Mouse (Mus musculus) embryonic facial prominence, embryonic 11.5 days (tissue): ENCODE data around the gene Tcta. TPM values are rescaled to one million over a fixed set of nuclear protein-coding genes. Genes with fewer than 3 reads are reported as not detected.
"Not testable (repeated sequence)": the region's sequence is repeated elsewhere in the genome, so short reads cannot be mapped to it uniquely, and the experiment has no call there.

Experiments
- ATAC-seq: fragments of 200-750 bp; cut with Nextera tagmentation; replicated peaks from 2 replicates; pipeline ENCODE4 v1.8.0; 2017; ENCODE audit warnings: low read depth; ENCODE audit not compliant: insufficient number of reproducible peaks, low FRiP score, low TSS enrichment
- DNase-seq: peaks from one replicate; pipeline ENCODE4 v3.0.0-alpha.2; 2015; ENCODE audit warnings: low spot score
- H3K27ac ChIP-seq: fragments of 300-500 bp; sonication (generic); replicated peaks from 2 replicates; pipeline ENCODE4 v1.5.1; 2014; ENCODE audit warnings: mild to moderate bottlenecking, low read depth, low read length, control low read depth
- H3K27me3 ChIP-seq: fragments of 300-500 bp; sonication (generic); 2 replicates; pipeline ENCODE4 v1.6.1; 2014; ENCODE audit warnings: mild to moderate bottlenecking, low read length, moderate library complexity, mixed read lengths; ENCODE audit not compliant: control insufficient read depth, insufficient read depth
- H3K36me3 ChIP-seq: fragments of 300-500 bp; sonication (generic); replicated peaks from 2 replicates; pipeline ENCODE4 v1.6.1; 2014; ENCODE audit warnings: low read depth, mild to moderate bottlenecking, low read length, moderate library complexity, mixed read lengths; ENCODE audit not compliant: control insufficient read depth, insufficient read depth
- H3K4me1 ChIP-seq: fragments of 300-500 bp; sonication (generic); 2 replicates; pipeline ENCODE4 v1.6.1; 2014; ENCODE audit warnings: low read length, mixed read lengths; ENCODE audit not compliant: control insufficient read depth, insufficient read depth
- H3K4me2 ChIP-seq: fragments of 300-500 bp; sonication (generic); 2 replicates; pipeline ENCODE4 v1.6.1; 2014; ENCODE audit warnings: low read depth, mild to moderate bottlenecking, control low read depth, low read length, moderate library complexity
- H3K4me3 ChIP-seq: fragments of 300-500 bp; sonication (generic); 2 replicates; pipeline ENCODE4 v1.5.1; 2014; ENCODE audit warnings: low read depth, low read length, control low read depth
- H3K9ac ChIP-seq: fragments of 300-500 bp; sonication (generic); replicated peaks from 2 replicates; pipeline ENCODE4 v1.6.1; 2014; ENCODE audit warnings: mild to moderate bottlenecking, control low read depth, low read length
- H3K9me3 ChIP-seq: fragments of 300-500 bp; sonication (generic); replicated peaks from 2 replicates; pipeline ENCODE4 v1.6.1; 2016; ENCODE audit warnings: mild to moderate bottlenecking, low read length, inconsistent platforms, mixed read lengths; ENCODE audit not compliant: control insufficient read depth
- WGBS: fragments of 180-500 bp; shearing (Covaris S2); extraction: QIAGEN DNeasy Blood & Tissue Kit; methylation state at CpG from one replicate; pipeline ENCODE4 v1.1.7; 2014; 5-methylcytosine and 5-hydroxymethylcytosine counted together
- polyA plus RNA-seq: library from polyadenylated mRNA; unstranded; fragments of >200 nt; fragmentation: Nextera tagmentation; extraction: Ambion mirVana; gene quantifications from 2 replicates; pipeline ENCODE4 v1.2.1, GENCODE M21; 2014

Tcta gene
- polyA plus RNA-seq, 1 experiment from 2014 or later: 20.6 TPM

DNA sequence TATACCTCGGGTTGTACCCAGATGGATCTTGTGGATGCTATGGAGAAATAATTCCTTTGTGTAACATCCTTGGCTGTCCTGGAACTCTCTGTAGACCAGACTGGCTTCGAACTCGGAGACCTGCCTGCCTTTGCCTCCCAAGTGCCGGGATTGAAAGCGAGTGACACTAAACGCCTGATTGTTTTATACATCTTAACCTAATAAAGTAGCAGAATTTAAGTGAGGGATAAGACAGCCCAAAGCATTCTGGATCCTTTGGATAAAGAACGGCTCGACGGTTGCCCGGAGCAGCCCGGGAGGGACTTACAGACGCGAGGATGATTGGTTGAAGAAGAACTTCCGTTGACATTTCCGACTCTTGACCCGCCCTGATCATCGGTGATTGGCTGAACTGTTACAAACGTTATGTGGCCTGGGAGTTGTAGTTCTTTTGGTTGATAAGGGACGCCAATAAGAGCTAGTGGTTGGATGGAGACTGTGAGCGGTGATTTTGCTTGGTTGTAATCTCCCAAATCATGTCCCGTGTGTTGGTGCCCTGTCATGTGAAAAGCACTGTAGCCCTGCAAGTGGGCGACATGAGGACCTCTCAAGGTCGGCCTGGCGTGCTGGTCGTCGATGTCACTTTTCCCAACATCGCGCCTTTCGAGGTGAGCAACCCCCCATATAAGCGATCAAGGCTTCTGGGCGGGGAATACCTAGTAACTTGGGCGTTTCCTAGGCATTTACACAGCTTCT is 15.8 kb downstream of the Tcta start, which contains the start of gene Nicn1:
Gene Nicn1, plus strand, starts transcription at position 414 of the 735 bp plus-strand sequence.
- Histone ChIP-seq H3K27ac (peak within 1 kb of the TSS; percentile 48; the same call in 1 of the 2 replicates), H3K36me3 (no peaks in the 10 kb centered on the region; the same call in 1 of the 2 replicates), H3K4me2 (peak within 1 kb of the TSS; percentile 50), H3K4me1 (no peaks in the 10 kb centered on the region; the same call in 1 of the 2 replicates), H3K27me3 (no peaks in the 10 kb centered on the region), H3K4me3 (peak within 1 kb of the TSS; percentile 51), H3K9me3 (no peaks in the 10 kb centered on the region), H3K9ac (peak within 1 kb of the TSS; percentile 70)
- DNase-seq (peak; percentile 97), ATAC-seq (peak; percentile 94)
- WGBS: under 1% methylated on average over 32 of the region's 32 CpGs

DNA sequence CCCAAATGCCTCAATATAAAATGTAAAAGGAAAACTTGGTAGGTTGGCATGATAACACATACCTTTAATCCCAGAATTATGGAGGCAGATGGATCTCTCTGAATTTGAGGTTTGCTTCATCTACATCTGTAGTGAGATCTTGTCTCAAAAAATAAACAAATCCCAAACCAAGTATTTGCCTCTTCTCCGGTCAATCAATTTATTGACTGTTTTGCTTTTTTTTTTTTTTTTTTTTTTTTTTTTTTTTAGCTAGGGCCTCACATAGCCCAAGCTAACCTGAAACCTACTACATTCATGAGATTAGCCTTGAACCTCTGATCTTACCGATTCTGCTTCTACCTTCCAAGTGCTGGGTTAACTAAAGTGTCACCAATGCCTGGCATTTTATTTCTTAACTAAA is 16.6 kb downstream of the Tcta start:
- Histone ChIP-seq H3K36me3 (no peaks in the 10 kb centered on the region), H3K27ac (no peak overlapping the region), H3K4me3 (no peak overlapping the region), H3K9me3 (no peaks in the 10 kb centered on the region), H3K27me3 (no peaks in the 10 kb centered on the region), H3K4me2 (peak overlapping the region; percentile 24), H3K9ac (peak overlapping the region; percentile 70; the same call in 1 of the 2 replicates), H3K4me1 (no peaks in the 10 kb centered on the region; the same call in 1 of the 2 replicates)
- ATAC-seq (no peak), DNase-seq (no peak)
- 67% methylated on average over 2 of the region's 2 CpGs for WGBS

DNA sequence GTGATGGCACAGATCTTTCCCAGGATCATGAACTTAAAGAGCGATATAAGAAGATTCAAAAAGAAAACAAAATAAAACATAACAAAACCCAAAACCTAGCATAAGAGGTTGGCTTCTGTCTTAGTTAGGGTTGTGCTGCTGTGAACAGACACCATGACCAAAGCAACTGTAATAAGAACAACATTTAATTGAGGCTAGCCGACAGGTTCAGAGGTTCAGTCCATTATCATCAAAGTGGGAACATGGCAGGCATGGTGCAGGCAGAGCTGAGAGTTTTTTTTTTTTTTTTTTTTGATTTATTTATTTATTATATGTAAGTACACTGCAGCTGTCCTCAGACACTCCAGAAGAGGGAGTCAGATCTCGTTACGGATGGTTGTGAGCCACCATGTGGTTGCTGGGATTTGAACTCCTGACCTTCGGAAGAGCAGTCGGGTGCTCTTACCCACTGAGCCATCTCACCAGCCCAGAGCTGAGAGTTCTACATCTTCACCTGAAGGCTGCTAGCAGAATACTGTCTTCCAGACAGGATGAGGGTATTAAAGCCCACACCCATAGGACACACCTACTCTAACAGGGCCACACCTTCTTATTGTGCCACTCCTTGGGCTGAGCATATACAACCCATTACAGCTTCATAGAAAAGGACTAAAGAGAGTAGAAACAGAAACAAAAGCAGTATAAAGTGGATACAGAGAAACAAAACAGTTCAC is 18.3 kb downstream of the Tcta start:
- 86% methylated on average over 4 of the region's 6 CpGs for WGBS
- not testable (repeated sequence) for H3K9ac ChIP-seq, H3K4me2 ChIP-seq, H3K4me1 ChIP-seq, H3K4me3 ChIP-seq, H3K9me3 ChIP-seq, H3K27me3 ChIP-seq, H3K36me3 ChIP-seq, ATAC-seq, H3K27ac ChIP-seq, DNase-seq

DNA sequence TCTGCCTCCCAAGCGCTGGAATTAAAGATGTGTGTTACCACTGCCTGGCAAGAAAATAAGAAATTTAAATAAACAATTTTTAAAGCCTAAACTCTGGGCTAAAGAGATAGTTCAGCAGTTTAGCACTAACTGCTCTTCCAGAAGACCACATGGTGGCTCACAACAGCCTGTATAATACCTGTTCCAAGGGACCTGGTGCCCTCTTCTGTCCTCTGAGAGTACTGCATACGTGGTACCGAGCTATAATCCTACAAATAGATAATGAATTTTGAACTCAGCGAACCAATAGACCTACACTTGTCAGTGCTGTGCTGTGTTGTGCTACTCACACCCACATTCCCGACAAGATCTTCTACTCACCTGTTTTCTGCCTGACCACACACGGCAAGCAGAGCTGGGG is 21.6 kb downstream of the Tcta start:
- ATAC-seq: 0 out of 2 replicates have a peak, but pooled peaks have one; percentile 64
- Histone ChIP-seq H3K27me3 (no peaks in the 10 kb centered on the region), H3K9ac (no peak overlapping the region), H3K27ac (no peak overlapping the region), H3K36me3 (no peaks in the 10 kb centered on the region), H3K4me1 (no peaks in the 10 kb centered on the region), H3K4me2 (no peak overlapping the region), H3K4me3 (no peak overlapping the region), H3K9me3 (no peaks in the 10 kb centered on the region)
- WGBS: 10% methylated on average over 6 of the region's 6 CpGs
- peak; percentile 83 for DNase-seq

DNA sequence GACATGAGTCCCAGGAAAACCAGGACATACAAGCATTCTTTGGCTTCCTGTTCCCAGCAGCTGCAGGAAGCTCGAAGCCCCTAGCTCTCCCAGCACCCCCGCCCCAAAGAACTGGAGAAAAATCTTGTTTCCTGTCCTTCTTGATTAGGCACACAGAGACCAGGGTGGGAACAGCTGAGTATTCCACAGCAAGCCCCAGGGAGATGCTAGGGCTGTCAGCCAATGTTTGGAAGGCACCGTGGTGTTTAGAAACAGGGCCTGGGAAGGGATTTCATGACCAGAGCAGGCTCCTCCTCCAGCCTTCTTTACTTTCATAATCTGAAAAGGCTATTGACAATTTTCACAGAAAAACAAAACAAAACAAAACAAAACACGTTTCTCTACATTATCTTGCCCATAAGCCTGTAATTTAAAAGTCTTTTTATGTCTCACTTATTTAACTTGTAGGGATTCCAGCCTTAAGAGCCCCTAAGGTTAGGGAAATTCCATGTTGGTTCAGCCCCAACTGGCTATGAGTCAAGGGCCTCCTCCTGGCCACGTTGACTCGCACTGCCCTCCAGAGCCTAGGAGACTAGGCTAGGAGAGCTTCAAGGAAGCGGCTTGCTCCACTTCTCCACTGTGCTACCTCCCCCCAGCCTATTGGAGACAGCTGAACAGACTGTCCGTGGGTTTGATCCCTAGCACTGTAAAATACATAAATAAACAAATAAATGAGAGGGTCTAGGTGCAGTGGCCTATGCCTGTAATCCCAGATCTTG is 25.7 kb downstream of the Tcta start:
- DNase-seq (no peak), ATAC-seq (no peak)
- Histone ChIP-seq H3K27ac (no peak overlapping the region), H3K36me3 (no peaks in the 10 kb centered on the region), H3K9me3 (no peaks in the 10 kb centered on the region), H3K9ac (no peak overlapping the region), H3K4me3 (no peak overlapping the region), H3K27me3 (no peaks in the 10 kb centered on the region), H3K4me1 (no peaks in the 10 kb centered on the region), H3K4me2 (no peak overlapping the region)
- WGBS: 40% methylated on average over 8 of the region's 8 CpGs

DNA sequence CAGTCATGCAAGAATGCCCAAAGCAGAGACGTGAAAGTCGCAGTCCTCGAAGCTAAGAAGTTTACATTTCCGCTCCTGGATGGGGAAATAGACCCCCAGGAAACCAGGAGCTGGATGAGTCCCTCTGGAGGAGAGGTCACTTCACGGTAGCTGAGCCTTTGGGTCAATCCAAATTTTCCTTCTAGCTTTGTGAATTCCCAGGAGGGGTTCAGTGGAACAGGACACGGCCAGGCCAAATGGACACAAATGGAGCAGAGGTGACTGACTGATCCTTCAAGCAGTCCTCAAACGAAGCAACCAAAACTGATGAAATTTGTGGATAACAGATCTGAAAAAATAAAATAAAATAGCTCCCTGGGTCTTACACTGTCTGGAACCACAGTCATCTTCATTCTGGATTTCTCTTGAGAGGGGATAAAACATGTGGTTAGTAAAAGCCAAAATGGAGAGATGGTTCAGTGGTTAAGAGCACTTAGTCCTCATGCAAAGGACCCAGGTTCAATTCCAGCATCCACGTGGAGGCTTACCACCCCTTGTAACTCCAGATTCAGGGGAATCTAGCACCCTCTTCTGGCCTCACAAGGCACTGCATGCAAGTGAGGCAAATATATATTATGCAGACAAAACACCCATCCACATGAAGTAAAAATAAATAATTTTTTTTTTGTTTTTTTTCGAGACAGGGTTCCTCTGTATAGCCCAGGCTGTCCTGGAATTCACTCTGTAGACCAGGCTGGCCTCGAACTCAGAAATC is 27.1 kb downstream of the Tcta start:
- no peak for ATAC-seq
- Histone ChIP-seq H3K9me3 (no peaks in the 10 kb centered on the region), H3K4me1 (no peaks in the 10 kb centered on the region), H3K27ac (no peak overlapping the region), H3K36me3 (no peaks in the 10 kb centered on the region), H3K4me2 (no peak overlapping the region), H3K9ac (no peak overlapping the region), H3K27me3 (no peaks in the 10 kb centered on the region), H3K4me3 (no peak overlapping the region)
- DNase-seq: peak; percentile 41
- 67% methylated on average over 10 of the region's 10 CpGs for WGBS

DNA sequence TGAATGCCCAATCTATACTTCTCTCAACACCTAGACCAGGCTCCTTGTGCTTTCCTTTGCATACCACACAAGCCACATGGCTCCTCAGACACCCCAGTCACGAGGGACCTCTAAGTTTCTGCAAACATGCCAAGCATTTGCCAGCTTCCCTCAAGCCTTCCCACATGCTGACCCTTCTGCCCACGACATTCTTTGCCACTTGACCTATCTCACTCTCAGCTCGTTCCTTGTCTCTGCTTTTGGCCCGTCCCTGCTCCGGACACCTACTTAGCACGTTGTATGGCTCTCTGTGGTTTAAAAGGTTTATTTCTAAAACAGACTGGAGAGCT is 30.7 kb downstream of the Tcta start:
- H3K27ac ChIP-seq: no peak overlapping the region
- no peak overlapping the region for H3K4me2 ChIP-seq
- H3K9me3 ChIP-seq: no peaks in the 10 kb centered on the region
- H3K36me3 ChIP-seq: no peaks in the 10 kb centered on the region
- no peak for DNase-seq
- no peak for ATAC-seq
- H3K4me3 ChIP-seq: no peak overlapping the region
- WGBS: 62% methylated on average over 6 of the region's 6 CpGs
- no peaks in the 10 kb centered on the region for H3K27me3 ChIP-seq
- no peak overlapping the region for H3K9ac ChIP-seq
- no peaks in the 10 kb centered on the region for H3K4me1 ChIP-seq
